Mouse (Mus musculus): ENCODE data around the gene Phb2.

- TF ChIP-seq CTCF (IDR thresholded peaks at IDR 0.05; ENCODE audit: low read depth, low read length) (no peak), POLR2A (IDR thresholded peaks at IDR 0.05; ENCODE audit: insufficient read depth, low read length) (no peak)
Measured at GRCm38 (mm10) chr6:124673619-124674018, 38.5 kb upstream of the Phb2 start.
